Mouse (Mus musculus) bone marrow, adult 2 months (tissue): ENCODE measurements around the gene Mt2.

Source experiments
- CTCF ChIP-seq: fragments of 200-500 bp; IDR thresholded peaks from 2 replicates; pipeline ENCODE4 v1.5.1; 2011; ENCODE audit warnings: low read length, control low read depth; ENCODE audit not compliant: control insufficient read depth, insufficient read depth
- POLR2A ChIP-seq: fragments of 200-500 bp; IDR thresholded peaks from 2 replicates; pipeline ENCODE4 v1.6.1; 2011; ENCODE audit warnings: low read depth, mild to moderate bottlenecking, control low read depth, low read length, borderline replicate concordance; ENCODE audit not compliant: control insufficient read depth

- peak; percentile 66 for TF ChIP-seq CTCF
- 0 out of 2 replicates have a peak, but pooled peaks have one; percentile 7 for TF ChIP-seq POLR2A
Measured at GRCm38 (mm10) chr8:94183117-94183516, 10.7 kb downstream of the Mt2 start.
